Mouse (Mus musculus) embryo, embryonic 10 days (tissue): Measurements from ENCODE around the gene Lhx2.

Experiments used
- DNase-seq: peaks from one replicate; pipeline ENCODE4 v3.0.0-alpha.2; 2015; ENCODE audit warnings: low spot score

The Lhx2 gene

GRCm38 (mm10) chr2:38346881-38347764, 8.0 kb downstream of the Lhx2 start:
- DNase-seq = no peak

GRCm38 (mm10) chr2:38347811-38348551, 8.9 kb downstream of the Lhx2 start:
- peak; percentile 82 for DNase-seq

- DNase-seq = no peak
Measured at GRCm38 (mm10) chr2:38348660-38349420, 9.8 kb downstream of the Lhx2 start.

GRCm38 (mm10) chr2:38349447-38350350, 10.6 kb downstream of the Lhx2 start:
- no peak for DNase-seq

GRCm38 (mm10) chr2:38350386-38350785, 11.3 kb downstream of the Lhx2 start:
- DNase-seq = peak; percentile 29

GRCm38 (mm10) chr2:38350796-38351195, 11.7 kb downstream of the Lhx2 start:
- DNase-seq = peak; percentile 95

- peak; percentile 35 for DNase-seq
Measured at GRCm38 (mm10) chr2:38351641-38352320, 12.7 kb downstream of the Lhx2 start.

GRCm38 (mm10) chr2:38352321-38353007, 13.4 kb downstream of the Lhx2 start:
- peak; percentile 28 for DNase-seq

GRCm38 (mm10) chr2:38353008-38353379, 13.9 kb downstream of the Lhx2 start:
- no peak for DNase-seq

- no peak for DNase-seq
Measured at GRCm38 (mm10) chr2:38353664-38354063, 14.6 kb downstream of the Lhx2 start.

- no peak for DNase-seq
Measured at GRCm38 (mm10) chr2:38354179-38354716, 15.2 kb downstream of the Lhx2 start.

GRCm38 (mm10) chr2:38354717-38355510, 15.8 kb downstream of the Lhx2 start:
- DNase-seq = no peak

- peak; percentile 24 for DNase-seq
Measured at GRCm38 (mm10) chr2:38355731-38356427, 16.8 kb downstream of the Lhx2 start.

GRCm38 (mm10) chr2:38356428-38357260, 17.6 kb downstream of the Lhx2 start:
- DNase-seq = peak; percentile 34

- DNase-seq = peak; percentile 3
Measured at GRCm38 (mm10) chr2:38357294-38358246, 18.5 kb downstream of the Lhx2 start.

- DNase-seq = peak; percentile 7
Measured at GRCm38 (mm10) chr2:38358611-38359010, 19.5 kb downstream of the Lhx2 start.
